ENCODE assay signal across 8 mouse cellular contexts in genomic region chr13:63496646-63497582, GRCm38 (mm10). TPM values are rescaled to one million over a fixed set of nuclear protein-coding genes. Genes with fewer than 3 reads are reported as not detected.
A peak's percentile ranks its signal among the peaks of the same experiment; 100 is the strongest.
DNase-seq lines count a peak whose midpoint lies in the region; ATAC-seq lines count a peak whose summit lies in the region.

Gene Fancc (minus strand): TSS chr13:63497278.

- peaks cover 8% of the 10 kb centered on the region; the same call in 1 of the 2 replicates for H3K4me1 ChIP-seq in heart, embryonic 13.5 days
- H3K4me1 ChIP-seq in embryonic facial prominence, embryonic 10.5 days = peaks cover 14% of the 10 kb centered on the region
- no peaks in the 10 kb centered on the region; the same call in 1 of the 2 replicates for H3K4me1 ChIP-seq in intestine, embryonic 14.5 days (replicated peaks; ENCODE audit: control insufficient read depth, insufficient read depth, low read length)

- peak within 1 kb of the TSS; percentile 53 for H3K4me2 ChIP-seq in heart, embryonic 13.5 days
- H3K4me2 ChIP-seq in intestine, embryonic 14.5 days (ENCODE audit: low read length) = peak within 1 kb of the TSS; percentile 29; the same call in 1 of the 2 replicates

- ATAC-seq in heart, embryonic 13.5 days (ENCODE audit: extremely low read depth, insufficient number of reproducible peaks, low FRiP score, low TSS enrichment) = no peak
- peak; percentile 69 for ATAC-seq in CD4-positive, CD25-positive, alpha-beta regulatory T cell, adult 4 months
- no peak for ATAC-seq in intestine, embryonic 14.5 days (replicated peaks; ENCODE audit: low FRiP score, low TSS enrichment, low read depth)

- intact Hi-C loops in heart, postnatal 14 days (cut with DNase I) = no loop called here

- H3K4me3 ChIP-seq in heart, embryonic 13.5 days = peak within 1 kb of the TSS; percentile 25
- H3K4me3 ChIP-seq in embryonic facial prominence, embryonic 10.5 days = peak within 1 kb of the TSS; percentile 11; the same call in 1 of the 2 replicates
- no peak within 1 kb of the TSS for H3K4me3 ChIP-seq in intestine, embryonic 14.5 days (ENCODE audit: low read depth, low read length)

- H3K27ac ChIP-seq in heart, embryonic 13.5 days (replicated peaks) = no peak within 1 kb of the TSS
- H3K27ac ChIP-seq in embryonic facial prominence, embryonic 10.5 days (replicated peaks) = peak within 1 kb of the TSS; percentile 83
- no peak within 1 kb of the TSS for H3K27ac ChIP-seq in intestine, embryonic 14.5 days (ENCODE audit: low read depth)

- no peak for DNase-seq in heart, postnatal 14 days
- peak; percentile 70 for DNase-seq in embryonic facial prominence, embryonic 10.5 days (ENCODE audit: low spot score)
- no peak for DNase-seq in intestine, embryonic 14.5 days (ENCODE audit: low spot score)
- peak; percentile 51 for DNase-seq in mesoderm, embryonic 11.5 days (ENCODE audit: low read depth, low spot score)
- DNase-seq in gastrocnemius, postnatal 25 days = no peak
- no peak for DNase-seq in layer of hippocampus, adult 9-11 months

- WGBS in heart, embryonic 13.5 days = 31% methylated on average over 23 of the region's 23 CpGs
- WGBS in embryonic facial prominence, embryonic 10.5 days = 23% methylated on average over 23 of the region's 23 CpGs
- WGBS in intestine, embryonic 14.5 days = 28% methylated on average over 23 of the region's 23 CpGs

- no peaks in the 10 kb centered on the region for H3K9me3 ChIP-seq in heart, embryonic 13.5 days
- no peaks in the 10 kb centered on the region for H3K9me3 ChIP-seq in embryonic facial prominence, embryonic 10.5 days
- no peaks in the 10 kb centered on the region for H3K9me3 ChIP-seq in intestine, embryonic 14.5 days (ENCODE audit: control insufficient read depth, low read length)

- H3K36me3 ChIP-seq in heart, embryonic 13.5 days = no peaks in the 10 kb centered on the region
- H3K36me3 ChIP-seq in embryonic facial prominence, embryonic 10.5 days (replicated peaks) = no peaks in the 10 kb centered on the region
- H3K36me3 ChIP-seq in intestine, embryonic 14.5 days (ENCODE audit: control insufficient read depth, insufficient read depth, low read length) = no peaks in the 10 kb centered on the region

- H3K27me3 ChIP-seq in heart, embryonic 13.5 days (replicated peaks) = no peaks in the 10 kb centered on the region
- no peaks in the 10 kb centered on the region for H3K27me3 ChIP-seq in embryonic facial prominence, embryonic 10.5 days (replicated peaks; ENCODE audit: low read depth, poor library complexity, severe bottlenecking)
- H3K27me3 ChIP-seq in intestine, embryonic 14.5 days (replicated peaks; ENCODE audit: control insufficient read depth, insufficient read depth, low read length) = no peaks in the 10 kb centered on the region

- 0 out of 2 replicates have a peak within 1 kb of the TSS, but pooled peaks have one; percentile 42 for H3K9ac ChIP-seq in heart, embryonic 13.5 days
- no peak within 1 kb of the TSS for H3K9ac ChIP-seq in intestine, embryonic 14.5 days (ENCODE audit: low read length)

RNA-seq across cellular contexts. Expression of gene Fancc, which starts in this region (rescaled TPM):
- 13.8 and 14.0 TPM in 2 replicates for polyA plus RNA-seq in heart, embryonic 13.5 days (2015; fragmentation: Nextera tagmentation; extraction: Ambion mirVana)
- 1 to 10 TPM; 5.0 to 6.9 TPM for total RNA-seq in heart, postnatal 14 days (2021)
- 10 to 100 TPM; 21.9 to 23.4 TPM for polyA plus RNA-seq in CD4-positive, CD25-positive, alpha-beta regulatory T cell, adult 4 months (2017; shearing (Covaris generic))
- 22.9 and 25.3 TPM in 2 replicates for polyA plus RNA-seq in embryonic facial prominence, embryonic 10.5 days (2016; fragmentation: Nextera tagmentation; extraction: Ambion mirVana)
- 18.3 and 25.7 TPM in 2 replicates for polyA plus RNA-seq in intestine, embryonic 14.5 days (2014; fragmentation: Nextera tagmentation; extraction: Ambion mirVana)
- total RNA-seq in gastrocnemius, postnatal 25 days (2021) = 1 to 10 TPM; 2.0 to 2.3 TPM

Comparison
In these comparisons a context has a peak if more than half of its experiments do, and no peak if none do; other contexts are left out.
1. DNase-seq: peak in embryonic facial prominence, embryonic 10.5 days (single experiment) and mesoderm, embryonic 11.5 days (single experiment); none in heart, postnatal 14 days (0 of 2), intestine, embryonic 14.5 days (single experiment), gastrocnemius, postnatal 25 days (single experiment) and layer of hippocampus, adult 9-11 months (single experiment).